Mouse (Mus musculus): ENCODE results near the gene Ppp1cc.
"Not testable (repeated sequence)": the region's sequence is repeated elsewhere in the genome, so short reads cannot be mapped to it uniquely, and the experiment has no call there.

Gene Ppp1cc

GRCm38 (mm10) chr5:122165233-122165915, 7.3 kb downstream of the Ppp1cc start:
- DNase-seq (ENCODE audit: extremely low spot score, low spot score): no peak

GRCm38 (mm10) chr5:122166636-122167161, 8.6 kb downstream of the Ppp1cc start:
- no peak for DNase-seq (ENCODE audit: extremely low spot score, low spot score)

- DNase-seq (ENCODE audit: extremely low spot score, low spot score): no peak
These were observed 10.4 kb downstream of the Ppp1cc start for GRCm38 (mm10) chr5:122168344-122169069.

GRCm38 (mm10) chr5:122171058-122171457, 13.0 kb downstream of the Ppp1cc start:
- no peak for DNase-seq (ENCODE audit: extremely low spot score, low spot score)

GRCm38 (mm10) chr5:122175402-122175801, 17.3 kb downstream of the Ppp1cc start:
- no peak for DNase-seq (ENCODE audit: extremely low spot score, low spot score)

- no peak for DNase-seq (ENCODE audit: extremely low spot score, low spot score)
These were observed 17.9 kb downstream of the Ppp1cc start for GRCm38 (mm10) chr5:122175961-122176360.

- DNase-seq (ENCODE audit: extremely low spot score, low spot score): peak; percentile 45
These were observed 18.3 kb downstream of the Ppp1cc start for GRCm38 (mm10) chr5:122176398-122176797.

GRCm38 (mm10) chr5:122179665-122180064, 21.6 kb downstream of the Ppp1cc start:
- no peak for DNase-seq (ENCODE audit: extremely low spot score, low spot score)

GRCm38 (mm10) chr5:122184283-122184806, 26.3 kb downstream of the Ppp1cc start:
- no peak for DNase-seq (ENCODE audit: extremely low spot score, low spot score)

- DNase-seq (ENCODE audit: extremely low spot score, low spot score): not testable (repeated sequence)
These were observed 26.8 kb downstream of the Ppp1cc start for GRCm38 (mm10) chr5:122184858-122185257.

GRCm38 (mm10) chr5:122189115-122189514, 31.0 kb downstream of the Ppp1cc start:
- DNase-seq (ENCODE audit: extremely low spot score, low spot score): no peak

- DNase-seq (ENCODE audit: extremely low spot score, low spot score): no peak
These were observed 32.4 kb downstream of the Ppp1cc start for GRCm38 (mm10) chr5:122190465-122190864.

GRCm38 (mm10) chr5:122191269-122192063, 33.4 kb downstream of the Ppp1cc start:
- no peak for DNase-seq (ENCODE audit: extremely low spot score, low spot score)

GRCm38 (mm10) chr5:122192347-122192746, 34.3 kb downstream of the Ppp1cc start:
- DNase-seq (ENCODE audit: extremely low spot score, low spot score): no peak

- no peak for DNase-seq (ENCODE audit: extremely low spot score, low spot score)
These were observed 42.8 kb downstream of the Ppp1cc start for GRCm38 (mm10) chr5:122200872-122201271.

- no peak for DNase-seq (ENCODE audit: extremely low spot score, low spot score)
These were observed 43.8 kb downstream of the Ppp1cc start for GRCm38 (mm10) chr5:122201904-122202303.

GRCm38 (mm10) chr5:122204180-122204579, 46.1 kb downstream of the Ppp1cc start:
- no peak for DNase-seq (ENCODE audit: extremely low spot score, low spot score)

- DNase-seq (ENCODE audit: extremely low spot score, low spot score): no peak
These were observed 48.4 kb downstream of the Ppp1cc start, which contains the start of gene Hvcn1 for GRCm38 (mm10) chr5:122206475-122206874. Gene Hvcn1, plus strand, starts transcription at chr5:122206804.

GRCm38 (mm10) chr5:122208909-122209308, 50.8 kb downstream of the Ppp1cc start:
- DNase-seq (ENCODE audit: extremely low spot score, low spot score): no peak

- peak; percentile 69 for DNase-seq (ENCODE audit: extremely low spot score, low spot score)
These were observed 51.7 kb downstream of the Ppp1cc start for GRCm38 (mm10) chr5:122209591-122210368.

GRCm38 (mm10) chr5:122210890-122211289, 52.8 kb downstream of the Ppp1cc start:
- DNase-seq (ENCODE audit: extremely low spot score, low spot score): no peak
